Mouse (Mus musculus) adrenal gland, postnatal 14 days (tissue): ENCODE results near the gene Crmp1. TPM values are rescaled to one million over a fixed set of nuclear protein-coding genes. Genes with fewer than 3 reads are reported as not detected.

ENCODE experiments used
- DNase-seq: peaks from one replicate; pipeline ENCODE4 v3.0.0; 2021; ENCODE audit warnings: mixed read lengths
- total RNA-seq: library from RNA; stranded (reverse); gene quantifications from 2 replicates; pipeline ENCODE4 v1.2.3, GENCODE M21; 2021

Crmp1 gene
- total RNA-seq, 1 experiment from 2014 or later, result 7.0 TPM

GRCm38 (mm10) chr5:37298370-37298769 lies 56.6 kb downstream of the Crmp1 start:
- DNase-seq, result peak; percentile 63

DNA sequence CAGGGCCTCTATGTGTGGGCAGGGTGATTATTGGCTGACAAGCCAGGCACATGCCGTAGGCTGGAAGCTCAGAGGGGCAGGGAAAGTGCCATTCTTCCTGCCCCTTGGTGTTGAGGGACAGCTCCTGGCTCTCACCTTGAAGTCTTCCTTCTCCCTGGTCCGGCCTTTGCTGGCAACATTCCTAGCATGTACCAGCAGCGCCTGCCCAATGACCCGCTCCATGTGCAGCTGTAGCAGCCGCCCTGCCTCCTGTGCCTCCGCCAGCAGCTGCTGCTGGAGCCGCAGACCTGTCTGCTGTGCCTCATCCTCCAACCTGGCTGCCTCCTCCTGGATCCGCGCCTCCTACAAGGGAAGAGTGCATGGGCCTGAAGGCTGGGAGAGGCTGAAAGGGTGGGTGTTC lies 68.3 kb downstream of the Crmp1 start:
- DNase-seq, result no peak

- DNase-seq, result no peak
Observed at GRCm38 (mm10) chr5:37312980-37313722, 71.4 kb downstream of the Crmp1 start.

DNA sequence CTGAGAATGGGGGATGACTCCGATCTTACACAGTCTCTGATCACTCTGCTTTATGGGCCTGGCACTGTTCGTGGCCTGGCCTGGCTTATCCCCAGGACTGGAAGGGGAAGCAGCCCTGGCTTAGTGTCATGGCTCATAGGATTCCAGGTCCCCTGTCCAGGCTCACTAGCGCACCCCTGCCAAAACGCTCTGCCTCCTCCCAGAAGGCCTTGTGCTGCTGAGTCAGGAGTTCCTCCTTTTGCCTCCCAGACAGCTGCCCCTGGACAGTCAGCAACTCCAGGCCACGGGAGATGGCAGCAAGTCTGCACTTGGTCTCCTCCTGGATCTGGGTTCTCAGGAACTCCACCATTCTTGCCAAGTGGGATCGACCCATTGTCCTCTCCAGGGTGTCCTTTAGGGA lies 77.0 kb downstream of the Crmp1 start:
- DNase-seq, result no peak

DNA sequence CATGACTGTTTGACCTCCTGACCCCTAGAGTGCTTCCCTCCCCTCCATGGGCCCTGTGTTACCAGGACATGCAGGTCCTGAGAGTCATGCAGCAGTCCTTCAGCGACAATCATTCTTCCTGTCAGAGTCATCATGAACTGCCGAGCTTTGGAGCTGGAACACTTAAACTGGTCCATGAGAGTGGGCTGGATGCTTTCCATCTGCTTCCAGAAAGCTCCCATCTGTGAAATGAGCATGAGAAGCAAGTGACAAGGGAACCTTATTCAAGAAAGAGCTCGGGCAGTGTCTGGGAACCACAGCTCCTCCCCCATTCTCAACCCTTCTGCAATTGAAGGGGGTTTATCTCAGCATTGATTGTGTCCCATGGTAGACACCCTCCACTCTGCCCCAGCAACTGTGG lies 78.4 kb downstream of the Crmp1 start:
- DNase-seq, result no peak

GRCm38 (mm10) chr5:37320761-37321160 lies 79.0 kb downstream of the Crmp1 start:
- no peak for DNase-seq

- DNase-seq, result no peak
Observed at GRCm38 (mm10) chr5:37326675-37327074, 84.9 kb downstream of the Crmp1 start.

DNA sequence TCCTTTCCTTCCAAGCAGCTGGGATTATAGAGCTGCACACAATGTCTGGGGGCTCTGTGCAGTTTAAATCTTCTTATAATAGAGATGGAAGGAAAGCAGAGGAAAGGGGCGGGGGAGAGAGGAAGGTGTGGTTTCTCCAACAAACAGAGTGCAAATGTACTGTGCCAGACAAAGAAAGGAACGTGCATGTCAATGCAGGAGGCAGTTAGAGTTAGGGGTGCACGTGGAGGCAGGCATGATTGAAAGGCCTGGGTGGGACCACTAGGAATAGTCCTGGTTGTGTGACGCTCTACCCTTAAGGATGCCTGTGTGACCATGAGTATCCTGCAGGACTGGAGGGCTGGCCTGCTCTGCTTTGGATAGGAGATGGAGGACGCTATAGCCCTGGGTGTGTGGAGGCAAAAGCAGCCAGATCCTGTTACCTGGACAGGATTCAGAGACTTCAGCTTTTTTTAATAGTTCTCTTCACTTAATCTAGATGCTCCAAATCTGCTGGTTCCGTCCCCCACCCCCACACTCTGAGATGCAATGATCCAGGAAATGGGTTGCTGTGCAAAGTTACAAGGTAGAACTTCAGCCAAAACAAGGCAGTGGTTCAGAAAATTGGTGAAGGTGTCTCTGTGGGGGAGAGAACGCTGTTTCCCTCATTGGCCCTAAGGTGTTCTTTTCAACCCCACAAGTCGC lies 88.9 kb downstream of the Crmp1 start:
- no peak for DNase-seq

DNA sequence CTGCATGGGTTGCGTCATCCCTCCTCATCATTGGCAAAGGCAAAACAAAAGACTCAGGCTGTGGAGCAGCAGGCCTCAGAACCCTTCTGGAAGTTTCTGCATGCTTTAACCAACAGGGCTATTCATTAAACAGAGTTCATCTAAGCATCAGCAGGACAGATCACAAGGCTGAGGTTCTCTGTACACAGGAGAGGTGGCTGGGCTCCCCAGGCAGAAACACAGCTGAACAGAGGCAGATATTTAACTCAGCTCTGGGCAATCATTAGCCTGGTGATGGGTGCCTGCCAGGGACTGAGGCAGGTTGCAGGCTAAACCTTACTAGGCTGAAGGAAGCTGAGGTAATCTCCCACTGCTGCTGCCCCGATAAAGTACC lies 89.4 kb downstream of the Crmp1 start:
- no peak for DNase-seq

- DNase-seq, result no peak
Observed at GRCm38 (mm10) chr5:37332066-37332465, 90.3 kb downstream of the Crmp1 start.

DNA sequence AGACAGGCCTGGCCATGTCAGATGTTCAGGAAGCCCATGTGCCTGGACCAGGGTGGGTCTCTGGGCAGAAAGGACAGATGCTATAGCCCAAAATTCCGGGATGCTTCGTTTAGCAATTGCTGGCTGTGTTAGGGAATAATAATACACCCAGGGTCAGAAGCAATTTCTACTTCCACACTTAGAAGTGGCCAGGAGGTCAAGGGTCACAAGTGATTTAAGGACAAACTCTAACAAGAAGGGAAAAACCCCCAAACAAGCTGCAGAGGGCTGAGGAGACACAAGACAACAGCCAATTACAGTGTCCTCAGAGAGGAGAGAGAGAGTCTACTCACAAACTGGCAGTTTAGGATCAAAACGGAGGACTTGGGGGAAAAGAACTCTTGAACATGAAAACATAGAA lies 93.3 kb downstream of the Crmp1 start:
- no peak for DNase-seq

DNA sequence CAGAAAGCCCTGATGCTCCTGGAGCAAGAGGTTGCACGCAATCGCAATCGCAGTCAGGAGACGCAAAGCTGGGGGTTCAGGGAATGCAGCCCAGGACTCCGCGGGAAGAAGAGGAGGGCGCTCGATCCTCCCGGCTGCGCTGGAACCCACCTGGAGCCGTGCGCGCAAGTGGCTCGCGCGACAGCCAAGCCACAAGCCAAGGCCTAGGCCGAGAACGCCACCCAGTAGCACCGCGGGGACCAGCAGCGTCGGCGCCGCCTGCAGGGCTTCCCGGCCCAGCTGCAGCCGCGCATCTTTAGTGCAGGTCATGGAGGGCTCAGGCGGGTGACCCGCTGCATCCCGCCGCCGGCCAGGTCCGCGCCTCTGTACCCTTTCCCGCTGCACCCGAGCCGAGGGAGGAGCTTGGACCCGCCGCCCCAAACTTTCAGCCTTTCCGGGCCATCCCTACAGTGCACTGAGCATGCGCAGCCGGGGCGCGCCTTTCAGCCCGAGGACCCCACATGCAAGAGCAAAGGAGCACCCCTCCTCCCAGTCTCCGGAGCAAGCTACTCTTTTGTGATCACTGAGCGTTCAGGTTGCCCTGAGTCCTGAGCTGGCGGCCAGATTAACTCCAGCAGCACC lies 94.9 kb downstream of the Crmp1 start, which contains the start of gene Evc:
Gene Evc (minus strand): TSS at position 410 of the 621 bp plus-strand sequence.
- DNase-seq, result peak; percentile 78

- no peak for DNase-seq
Observed at GRCm38 (mm10) chr5:37337696-37338095, 96.0 kb downstream of the Crmp1 start.

DNA sequence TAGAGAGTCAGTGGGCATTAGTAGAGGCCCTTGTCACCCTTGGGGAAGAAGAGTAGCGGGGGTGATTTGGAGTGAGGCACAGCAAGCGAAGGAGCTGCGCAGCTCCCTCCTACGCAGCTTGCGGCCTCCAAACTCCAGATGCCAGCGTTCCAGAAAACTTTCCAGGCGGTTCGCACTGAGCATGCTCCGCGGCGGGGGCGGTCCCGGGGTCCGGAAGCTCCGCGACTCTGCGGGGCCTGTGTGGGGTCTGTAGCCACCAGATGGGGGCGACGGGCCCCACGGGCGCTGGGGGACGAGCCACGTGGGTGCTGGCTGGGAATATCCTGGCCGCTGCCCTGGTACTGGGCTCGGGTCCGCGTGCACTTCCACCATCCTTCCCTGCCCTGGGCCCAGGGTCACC lies 96.5 kb downstream of the Crmp1 start, which contains the start of gene Evc2:
Gene Evc2 (plus strand): TSS at position 212 of the 400 bp plus-strand sequence.
- peak; percentile 85 for DNase-seq

Other genes starting within 250 kb of the Crmp1 start
- 0.19 and 0.98 TPM in 2 replicates for gene Gm1043, start 156.6 kb upstream of the Crmp1 start, total RNA-seq
- 9.2 and 11.3 TPM in 2 replicates for gene Evc, start 95.0 kb downstream of the Crmp1 start, total RNA-seq
- gene Evc2, start 96.6 kb downstream of the Crmp1 start, total RNA-seq, result 12.7 and 14.8 TPM in 2 replicates